Mouse (Mus musculus): Measurements from ENCODE around the gene Clcnkb.

Gene Clcnkb

GRCm38 (mm10) chr4:141415924-141416323, at the start of gene Clcnkb:
TSS of gene Clcnkb (minus strand) at chr4:141416014.
- DNase-seq, result no peak

- DNase-seq, result no peak
These were observed 48.9 kb upstream of the Clcnkb start for GRCm38 (mm10) chr4:141464722-141465121.

- DNase-seq, result no peak
These were observed 47.7 kb upstream of the Clcnkb start for GRCm38 (mm10) chr4:141463472-141463871.

GRCm38 (mm10) chr4:141461576-141461975, 45.8 kb upstream of the Clcnkb start:
- no peak for DNase-seq

GRCm38 (mm10) chr4:141461088-141461487, 45.3 kb upstream of the Clcnkb start:
- no peak for DNase-seq

- DNase-seq, result no peak
These were observed 44.7 kb upstream of the Clcnkb start for GRCm38 (mm10) chr4:141460481-141460880.

GRCm38 (mm10) chr4:141459766-141460165, 44.0 kb upstream of the Clcnkb start:
- DNase-seq, result no peak

- DNase-seq, result no peak
These were observed 43.1 kb upstream of the Clcnkb start for GRCm38 (mm10) chr4:141458888-141459287.

GRCm38 (mm10) chr4:141458236-141458635, 42.4 kb upstream of the Clcnkb start:
- no peak for DNase-seq

GRCm38 (mm10) chr4:141456193-141456938, 40.6 kb upstream of the Clcnkb start:
- no peak for DNase-seq

GRCm38 (mm10) chr4:141455526-141455925, 39.7 kb upstream of the Clcnkb start:
- no peak for DNase-seq

GRCm38 (mm10) chr4:141454581-141455350, 39.0 kb upstream of the Clcnkb start:
- DNase-seq, result no peak

- DNase-seq, result no peak
These were observed 36.2 kb upstream of the Clcnkb start for GRCm38 (mm10) chr4:141451916-141452450.

- DNase-seq, result no peak
These were observed 35.4 kb upstream of the Clcnkb start for GRCm38 (mm10) chr4:141451251-141451650.

- DNase-seq, result peak; percentile 19
These were observed 30.4 kb upstream of the Clcnkb start for GRCm38 (mm10) chr4:141446211-141446610.

- DNase-seq, result peak; percentile 6
These were observed 29.5 kb upstream of the Clcnkb start for GRCm38 (mm10) chr4:141445328-141445720.

GRCm38 (mm10) chr4:141444451-141445327, 28.9 kb upstream of the Clcnkb start, which contains the start of gene Zbtb17:
TSS of gene Zbtb17 (plus strand) at chr4:141444654.
- DNase-seq, result peak; percentile 87

GRCm38 (mm10) chr4:141443641-141444429, 28.0 kb upstream of the Clcnkb start:
- no peak for DNase-seq

GRCm38 (mm10) chr4:141440877-141441276, 25.1 kb upstream of the Clcnkb start:
- DNase-seq, result no peak

- DNase-seq, result no peak
These were observed 23.4 kb upstream of the Clcnkb start for GRCm38 (mm10) chr4:141439083-141439803.

GRCm38 (mm10) chr4:141435974-141436373, 20.2 kb upstream of the Clcnkb start, which contains the start of gene Srarp:
TSS of gene Srarp (minus strand) at chr4:141436105.
- no peak for DNase-seq

Measured in right cerebral cortex, postnatal 14 days (tissue).